Mouse (Mus musculus) cortical plate, adult 2 months (tissue): Measurements from ENCODE around the gene Galnt13.

Experiments used
- CTCF ChIP-seq: fragments of 200-500 bp; IDR thresholded peaks from 2 replicates; pipeline ENCODE4 v1.5.1; 2011; ENCODE audit warnings: mild to moderate bottlenecking, control low read depth, low read length; ENCODE audit not compliant: insufficient read depth; ENCODE audit errors: extremely low read depth
- POLR2A ChIP-seq: fragments of 200-500 bp; IDR thresholded peaks from 2 replicates; pipeline ENCODE4 v1.6.1; 2011; ENCODE audit warnings: mild to moderate bottlenecking, low read length, control low read depth; ENCODE audit not compliant: insufficient read depth; ENCODE audit errors: extremely low read depth

DNA sequence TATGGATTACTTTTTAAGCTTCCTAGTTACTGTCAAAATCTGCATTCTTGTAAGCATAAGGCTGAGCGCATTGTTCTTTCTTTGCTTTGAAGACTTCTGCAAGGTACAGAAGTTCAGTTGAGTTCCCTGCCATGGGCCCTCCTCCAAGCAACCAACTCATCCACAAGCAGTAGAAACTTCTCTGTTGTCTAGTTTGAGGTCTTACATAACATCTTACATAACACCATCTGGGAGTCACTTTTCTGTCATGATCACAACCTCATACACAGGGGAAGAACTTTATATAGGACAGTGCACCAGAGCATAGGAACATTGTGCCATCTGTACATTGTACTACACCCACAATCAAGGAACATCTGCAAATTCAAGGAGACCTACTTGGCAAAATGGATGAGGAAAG, 651.9 kb downstream of the Galnt13 start:
- no peak for TF ChIP-seq CTCF
- no peak for TF ChIP-seq POLR2A
